Mouse (Mus musculus) right cerebral cortex, postnatal 36 days (tissue): ENCODE results near the gene Ube2q2.
"Not testable (repeated sequence)": the region's sequence is repeated elsewhere in the genome, so short reads cannot be mapped to it uniquely, and the experiment has no call there.

ENCODE experiments used
- DNase-seq, 2 experiments: peaks; one replicate each; pipeline ENCODE4 v3.0.0; 2022; ENCODE audit warnings: low spot score in 2 of 2, mixed read lengths in 1 of 2

Ube2q2 gene

GRCm38 (mm10) chr9:55148854-55149498 is at the start of gene Ube2q2:
Ube2q2 (plus strand) TSS chr9:55148854.
- peak; percentile 39 to 45 for DNase-seq

- DNase-seq = no peak
Measured at GRCm38 (mm10) chr9:55101117-55101516, 47.5 kb upstream of the Ube2q2 start.

- DNase-seq = no peak
Measured at GRCm38 (mm10) chr9:55102186-55102835, 46.3 kb upstream of the Ube2q2 start.

GRCm38 (mm10) chr9:55102931-55103630 is 45.6 kb upstream of the Ube2q2 start:
- no peak for DNase-seq

GRCm38 (mm10) chr9:55110059-55110834 is 38.4 kb upstream of the Ube2q2 start:
- DNase-seq = peak; percentile 62 to 75

- DNase-seq = not testable (repeated sequence)
Measured at GRCm38 (mm10) chr9:55110835-55111217, 37.8 kb upstream of the Ube2q2 start.

GRCm38 (mm10) chr9:55114752-55115151 is 33.9 kb upstream of the Ube2q2 start:
- DNase-seq = no peak

- DNase-seq = no peak
Measured at GRCm38 (mm10) chr9:55117293-55118055, 31.2 kb upstream of the Ube2q2 start.

GRCm38 (mm10) chr9:55122586-55122985 is 26.1 kb upstream of the Ube2q2 start:
- DNase-seq = no peak

- no peak for DNase-seq
Measured at GRCm38 (mm10) chr9:55125735-55126134, 22.9 kb upstream of the Ube2q2 start.

GRCm38 (mm10) chr9:55126295-55126694 is 22.4 kb upstream of the Ube2q2 start:
- DNase-seq = no peak

- no peak for DNase-seq
Measured at GRCm38 (mm10) chr9:55131851-55132250, 16.8 kb upstream of the Ube2q2 start.

- peak; percentile 16 to 29 for DNase-seq
Measured at GRCm38 (mm10) chr9:55136576-55136975, 12.1 kb upstream of the Ube2q2 start.

GRCm38 (mm10) chr9:55137112-55137511 is 11.5 kb upstream of the Ube2q2 start:
- no peak for DNase-seq

GRCm38 (mm10) chr9:55139958-55140357 is 8.7 kb upstream of the Ube2q2 start:
- no peak for DNase-seq

GRCm38 (mm10) chr9:55149499-55150278 is 1.0 kb downstream of the Ube2q2 start:
- DNase-seq = peak; percentile 14 to 36

GRCm38 (mm10) chr9:55150279-55150726 is 1.6 kb downstream of the Ube2q2 start:
- DNase-seq = no peak

- DNase-seq = no peak
Measured at GRCm38 (mm10) chr9:55151096-55151495, 2.4 kb downstream of the Ube2q2 start.

GRCm38 (mm10) chr9:55152935-55153334 is 4.3 kb downstream of the Ube2q2 start:
- no peak for DNase-seq

- no peak for DNase-seq
Measured at GRCm38 (mm10) chr9:55170655-55171412, 22.2 kb downstream of the Ube2q2 start.
